Mouse (Mus musculus) cerebellum, adult 11-12 months (tissue): ENCODE results near the gene Rin2.
A peak's percentile ranks its signal among the peaks of the same experiment; 100 is the strongest.
"Not testable (repeated sequence)": the region's sequence is repeated elsewhere in the genome, so short reads cannot be mapped to it uniquely, and the experiment has no call there.

ENCODE experiments used
- DNase-seq: peaks from one replicate; pipeline ENCODE4 v3.0.0; 2022

The Rin2 gene

GRCm38 (mm10) chr2:145903983-145904616, 229.1 kb downstream of the Rin2 start:
- no peak for DNase-seq

- DNase-seq, result no peak
Measured at GRCm38 (mm10) chr2:145905156-145905555, 230.1 kb downstream of the Rin2 start.

GRCm38 (mm10) chr2:145905884-145906283, 230.9 kb downstream of the Rin2 start:
- DNase-seq, result not testable (repeated sequence)

GRCm38 (mm10) chr2:145920941-145921650, 246.1 kb downstream of the Rin2 start:
- DNase-seq, result no peak

- DNase-seq, result peak; percentile 93
Measured at GRCm38 (mm10) chr2:145934339-145935231, 259.6 kb downstream of the Rin2 start, which contains the start of the genes Cfap61 and Crnkl1. Gene Cfap61, plus strand, starts transcription at chr2:145934784. Gene Crnkl1, minus strand, starts transcription at chr2:145935014.

- DNase-seq, result no peak
Measured at GRCm38 (mm10) chr2:145936975-145937374, 262.0 kb downstream of the Rin2 start.
